Mouse (Mus musculus) forebrain, embryonic 16.5 days (tissue): ENCODE results near the gene Ergic1. TPM values are rescaled to one million over a fixed set of nuclear protein-coding genes. Genes with fewer than 3 reads are reported as not detected.
A peak's percentile ranks its signal among the peaks of the same experiment; 100 is the strongest.

Experiments used
- ATAC-seq: fragments of 200-750 bp; cut with Nextera tagmentation; 2 replicates; pipeline ENCODE4 v1.8.0; 2017; ENCODE audit warnings: mild to moderate bottlenecking, moderate library complexity
- H3K27ac ChIP-seq: fragments of 300-500 bp; sonication (generic); 2 replicates; pipeline ENCODE4 v1.5.1; 2014; ENCODE audit warnings: low read length, control low read depth
- H3K27me3 ChIP-seq: fragments of 300-500 bp; sonication (generic); replicated peaks from 2 replicates; pipeline ENCODE4 v1.6.1; 2014; ENCODE audit warnings: low read length; ENCODE audit not compliant: control insufficient read depth, insufficient read depth
- H3K36me3 ChIP-seq: fragments of 300-500 bp; sonication (generic); 2 replicates; pipeline ENCODE4 v1.6.1; 2014; ENCODE audit not compliant: control insufficient read depth, insufficient read depth
- H3K4me1 ChIP-seq: fragments of 300-500 bp; sonication (generic); replicated peaks from 2 replicates; pipeline ENCODE4 v1.6.1; 2014; ENCODE audit warnings: low read length; ENCODE audit not compliant: control insufficient read depth, insufficient read depth
- H3K4me2 ChIP-seq: fragments of 300-500 bp; sonication (generic); 2 replicates; pipeline ENCODE4 v1.6.1; 2014; ENCODE audit warnings: mild to moderate bottlenecking, low read length, control low read depth
- H3K4me3 ChIP-seq: fragments of 300-500 bp; sonication (generic); replicated peaks from 2 replicates; pipeline ENCODE4 v1.5.1; 2014; ENCODE audit warnings: mild to moderate bottlenecking, low read length, control low read depth
- H3K9ac ChIP-seq: fragments of 300-500 bp; sonication (generic); replicated peaks from 2 replicates; pipeline ENCODE4 v1.6.1; 2014; ENCODE audit warnings: low read depth, low read length, control low read depth
- H3K9me3 ChIP-seq: fragments of 300-500 bp; sonication (generic); 2 replicates; pipeline ENCODE4 v1.6.1; 2016; ENCODE audit warnings: low read length; ENCODE audit not compliant: control insufficient read depth
- WGBS: fragments of 180-500 bp; shearing (Covaris S2); extraction: QIAGEN DNeasy Blood & Tissue Kit; methylation state at CpG from one replicate; pipeline ENCODE4 v1.1.7; 2014; 5-methylcytosine and 5-hydroxymethylcytosine counted together
- polyA plus RNA-seq: library from polyadenylated mRNA; unstranded; fragments of >200 nt; fragmentation: Nextera tagmentation; extraction: Ambion mirVana; gene quantifications from 2 replicates; pipeline ENCODE4 v1.2.1, GENCODE M21; 2015

The Ergic1 gene
- polyA plus RNA-seq, result 102 and 113 TPM in 2 replicates

DNA sequence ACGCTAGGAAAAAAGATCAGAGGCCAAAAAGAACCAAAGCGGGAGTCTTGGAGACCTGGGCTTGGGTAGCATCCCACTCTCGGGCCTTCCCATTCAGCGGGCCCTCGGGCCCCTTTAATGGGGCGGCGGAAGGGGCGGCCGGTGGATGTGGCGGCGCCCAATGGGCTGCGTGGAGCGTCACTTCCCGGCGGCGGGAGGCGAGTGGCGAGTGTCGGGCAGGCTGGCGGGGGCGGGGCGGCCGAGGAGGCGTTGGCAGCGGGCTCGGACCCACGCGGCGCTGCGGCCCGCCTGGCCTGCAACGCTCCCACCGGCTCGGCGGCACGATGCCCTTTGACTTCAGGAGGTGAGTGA, at the start of gene Ergic1:
TSS of gene Ergic1 (plus strand) at position 200 of the 351 bp plus-strand sequence.
- ATAC-seq, result peak; percentile 99
- H3K4me2 ChIP-seq, result peak within 1 kb of the TSS; percentile 87
- H3K4me3 ChIP-seq, result peak within 1 kb of the TSS; percentile 51

GRCm38 (mm10) chr17:26511816-26512774, 49.2 kb upstream of the Ergic1 start:
- Histone ChIP-seq H3K9me3 (no peaks in the 10 kb centered on the region), H3K27me3 (no peaks in the 10 kb centered on the region), H3K36me3 (no peaks in the 10 kb centered on the region), H3K9ac (no peak overlapping the region), H3K27ac (no peak overlapping the region), H3K4me2 (no peak overlapping the region), H3K4me1 (peaks cover 10% of the 10 kb centered on the region; the same call in 1 of the 2 replicates), H3K4me3 (no peak overlapping the region)
- ATAC-seq, result no peak
- 71% methylated on average over 7 of the region's 7 CpGs for WGBS

More for the DNA sequence above, at the start of gene Ergic1:
- Histone ChIP-seq H3K36me3 (peaks cover 9% of the 10 kb centered on the region), H3K9me3 (no peaks in the 10 kb centered on the region; the same call in 1 of the 2 replicates), H3K27me3 (no peaks in the 10 kb centered on the region), H3K4me1 (peaks cover 22% of the 10 kb centered on the region), H3K27ac (peak within 1 kb of the TSS; percentile 43), H3K9ac (peak within 1 kb of the TSS; percentile 78)
- under 1% methylated on average over 21 of the region's 36 CpGs for WGBS

DNA sequence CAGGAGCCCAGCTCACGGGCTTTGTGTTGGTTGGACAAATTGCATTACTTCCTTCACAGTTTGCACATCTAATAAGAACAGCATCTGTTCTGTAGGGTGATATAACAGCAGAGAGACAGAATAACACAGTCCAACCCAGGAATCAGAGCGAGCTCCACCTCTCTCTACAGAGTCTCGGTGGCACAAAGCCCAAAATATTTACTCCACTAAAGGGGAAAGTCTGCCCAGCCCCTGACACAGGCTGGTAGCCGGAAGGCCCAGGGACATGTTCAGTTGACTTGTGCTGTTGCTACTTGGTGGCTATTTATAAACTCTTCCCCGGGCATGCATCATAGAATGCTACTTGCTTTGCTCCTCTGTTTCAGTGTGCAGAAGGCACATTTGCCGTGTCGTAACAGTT, 48.3 kb upstream of the Ergic1 start:
- no peak overlapping the region for H3K9ac ChIP-seq
- ATAC-seq, result no peak
- H3K9me3 ChIP-seq, result no peaks in the 10 kb centered on the region
- peaks cover 10% of the 10 kb centered on the region; the same call in 1 of the 2 replicates for H3K4me1 ChIP-seq
- H3K27ac ChIP-seq, result no peak overlapping the region; the same call in 1 of the 2 replicates
- H3K4me3 ChIP-seq, result no peak overlapping the region
- 48% methylated on average over 7 of the region's 7 CpGs for WGBS
- H3K27me3 ChIP-seq, result no peaks in the 10 kb centered on the region
- no peaks in the 10 kb centered on the region for H3K36me3 ChIP-seq
- no peak overlapping the region for H3K4me2 ChIP-seq

- Histone ChIP-seq H3K4me1 (peaks cover 10% of the 10 kb centered on the region; the same call in 1 of the 2 replicates), H3K36me3 (no peaks in the 10 kb centered on the region), H3K9me3 (no peaks in the 10 kb centered on the region), H3K4me3 (no peak overlapping the region), H3K27me3 (no peaks in the 10 kb centered on the region), H3K27ac (no peak overlapping the region), H3K4me2 (no peak overlapping the region), H3K9ac (no peak overlapping the region)
- ATAC-seq, result no peak
- 75% methylated on average over 6 of the region's 6 CpGs for WGBS
Observed at GRCm38 (mm10) chr17:26513459-26514290, 47.6 kb upstream of the Ergic1 start.

DNA sequence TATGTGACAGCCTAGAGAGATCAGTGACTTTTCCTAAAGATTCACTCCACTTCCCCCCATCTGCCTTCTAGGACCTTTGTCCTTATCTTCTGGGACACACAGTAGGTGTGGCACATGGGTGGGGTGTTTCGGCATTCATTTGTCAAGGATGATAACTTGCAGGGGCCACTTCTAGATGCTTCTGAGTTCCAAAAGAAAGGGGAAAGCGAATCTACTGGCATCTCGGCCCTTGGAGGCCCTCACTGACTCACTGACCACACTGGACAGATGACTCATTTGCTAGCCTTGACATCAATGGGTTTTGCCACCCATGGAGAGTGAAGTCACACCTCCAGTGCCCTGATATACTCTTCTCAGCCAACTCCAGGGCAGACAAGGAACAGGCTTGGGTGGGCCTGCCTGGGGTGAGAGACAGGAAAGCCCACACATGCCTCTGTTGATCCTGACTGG, 46.7 kb upstream of the Ergic1 start:
- H3K4me2 ChIP-seq, result no peak overlapping the region
- WGBS, result 91% methylated on average over 3 of the region's 3 CpGs
- no peak for ATAC-seq
- H3K27ac ChIP-seq, result no peak overlapping the region
- H3K27me3 ChIP-seq, result no peaks in the 10 kb centered on the region
- no peaks in the 10 kb centered on the region for H3K36me3 ChIP-seq
- no peak overlapping the region for H3K4me3 ChIP-seq
- peaks cover 7% of the 10 kb centered on the region; the same call in 1 of the 2 replicates for H3K4me1 ChIP-seq
- no peak overlapping the region for H3K9ac ChIP-seq
- no peaks in the 10 kb centered on the region for H3K9me3 ChIP-seq

DNA sequence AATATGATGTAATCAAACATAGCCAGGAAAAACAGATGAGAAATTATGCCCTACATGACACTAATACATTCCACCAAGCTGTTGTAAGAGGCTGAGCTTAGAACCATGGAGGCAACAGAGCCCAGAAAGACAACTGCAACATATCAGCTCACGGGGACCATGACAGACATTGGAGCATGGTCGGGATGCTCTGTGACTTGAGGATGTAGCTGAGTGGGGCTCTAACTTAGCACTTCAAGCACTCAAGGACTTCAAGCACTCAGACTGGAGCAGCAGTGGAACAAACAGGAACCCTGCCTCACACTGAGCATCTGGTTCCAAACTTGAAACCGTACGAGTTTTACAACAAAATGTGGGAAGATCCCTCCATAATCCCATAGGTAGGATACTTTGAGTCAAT, 45.6 kb upstream of the Ergic1 start:
- H3K4me1 ChIP-seq, result peaks cover 7% of the 10 kb centered on the region; the same call in 1 of the 2 replicates
- no peak for ATAC-seq
- H3K4me2 ChIP-seq, result no peak overlapping the region
- H3K4me3 ChIP-seq, result no peak overlapping the region
- no peaks in the 10 kb centered on the region for H3K9me3 ChIP-seq
- 86% methylated on average over 4 of the region's 4 CpGs for WGBS
- H3K27me3 ChIP-seq, result no peaks in the 10 kb centered on the region
- H3K36me3 ChIP-seq, result no peaks in the 10 kb centered on the region
- H3K27ac ChIP-seq, result no peak overlapping the region
- H3K9ac ChIP-seq, result no peak overlapping the region

DNA sequence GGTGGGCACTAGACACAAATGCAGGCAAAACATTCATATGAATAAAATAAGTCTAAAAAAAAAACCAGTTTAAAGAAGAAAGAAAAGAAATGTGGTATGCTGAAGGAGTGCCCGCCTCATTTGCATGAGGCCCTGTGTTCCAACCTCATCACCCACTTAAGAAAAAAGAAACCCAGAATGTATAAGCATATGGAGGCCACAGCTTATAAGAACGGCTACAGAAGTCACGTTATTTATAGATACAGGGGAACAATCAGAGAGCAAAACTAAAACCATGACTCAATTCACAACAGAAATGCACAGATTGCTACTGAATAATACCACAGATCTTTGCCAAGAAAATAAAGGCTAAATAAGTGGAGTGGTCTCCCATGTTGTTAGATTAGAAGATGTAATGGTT, 43.0 kb upstream of the Ergic1 start:
- no peaks in the 10 kb centered on the region for H3K4me1 ChIP-seq
- no peaks in the 10 kb centered on the region for H3K27me3 ChIP-seq
- no peak overlapping the region for H3K4me3 ChIP-seq
- H3K4me2 ChIP-seq, result no peak overlapping the region
- ATAC-seq, result no peak
- H3K36me3 ChIP-seq, result no peaks in the 10 kb centered on the region
- H3K27ac ChIP-seq, result no peak overlapping the region
- H3K9ac ChIP-seq, result no peak overlapping the region
- H3K9me3 ChIP-seq, result no peaks in the 10 kb centered on the region
- 77% methylated on average over 3 of the region's 3 CpGs for WGBS

- ATAC-seq, result no peak
- no peaks in the 10 kb centered on the region for H3K9me3 ChIP-seq
- 71% methylated on average over 4 of the region's 4 CpGs for WGBS
- no peaks in the 10 kb centered on the region for H3K4me1 ChIP-seq
- H3K4me3 ChIP-seq, result no peak overlapping the region
- no peak overlapping the region for H3K27ac ChIP-seq
- no peaks in the 10 kb centered on the region for H3K36me3 ChIP-seq
- H3K4me2 ChIP-seq, result no peak overlapping the region
- H3K9ac ChIP-seq, result no peak overlapping the region
- no peaks in the 10 kb centered on the region for H3K27me3 ChIP-seq
Observed at GRCm38 (mm10) chr17:26522711-26523110, 38.6 kb upstream of the Ergic1 start.

DNA sequence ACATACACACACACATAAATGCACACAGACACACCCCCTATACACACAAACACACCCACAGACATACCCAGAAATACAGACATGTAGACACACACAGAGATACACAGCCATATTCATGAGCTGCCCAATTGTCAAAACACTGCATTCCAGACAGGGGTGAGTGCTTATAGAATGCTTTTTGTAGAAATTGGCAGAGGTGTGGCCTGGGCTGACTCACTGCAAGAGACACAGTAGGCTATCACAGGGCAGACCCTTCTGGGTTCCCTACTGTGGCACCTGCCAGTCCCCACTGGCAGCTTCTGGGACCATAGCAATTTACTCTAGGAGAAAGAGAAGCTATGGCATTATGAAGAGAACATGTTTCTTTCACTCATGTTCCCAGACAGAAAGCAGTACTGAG, 37.0 kb upstream of the Ergic1 start:
- no peak for ATAC-seq
- H3K27me3 ChIP-seq, result no peaks in the 10 kb centered on the region
- H3K4me2 ChIP-seq, result no peak overlapping the region
- H3K36me3 ChIP-seq, result no peaks in the 10 kb centered on the region
- no peaks in the 10 kb centered on the region for H3K4me1 ChIP-seq
- H3K27ac ChIP-seq, result no peak overlapping the region
- no peak overlapping the region for H3K4me3 ChIP-seq
- no peaks in the 10 kb centered on the region for H3K9me3 ChIP-seq
- no peak overlapping the region for H3K9ac ChIP-seq
